Mouse (Mus musculus): ENCODE data around the gene Gm14214.

DNA sequence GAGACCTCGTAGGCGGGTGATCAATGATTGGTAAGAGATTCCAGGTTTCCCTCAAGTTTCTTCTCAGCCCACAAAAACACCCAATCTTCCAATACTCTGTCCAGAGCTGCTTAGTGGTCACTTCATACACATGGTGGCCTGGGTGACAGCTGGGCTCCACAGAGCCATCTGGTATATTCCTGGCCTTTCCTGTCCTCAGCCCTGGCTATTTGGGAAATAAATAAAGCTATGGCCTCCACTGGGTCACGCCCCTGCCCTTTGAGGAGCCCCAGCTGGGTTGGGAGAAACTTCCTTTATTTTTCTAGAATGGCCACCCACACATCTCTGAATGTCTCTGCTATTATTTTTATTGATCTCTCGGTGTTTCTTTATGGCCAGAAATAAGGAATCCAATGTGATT is 46.4 kb downstream of the Gm14214 start:
- TF ChIP-seq GATA1 (IDR thresholded peaks at IDR 0.05; ENCODE audit: low read length) (no peak), TAL1 (IDR thresholded peaks at IDR 0.05; ENCODE audit: low read length) (no peak)

Data from erythroblast, embryonic 14.5 days (primary cell).